Mouse (Mus musculus): Measurements from ENCODE around the gene Fabp2.

GRCm38 (mm10) chr3:122876870-122877269 lies 18.0 kb upstream of the Fabp2 start:
- no peak for TF ChIP-seq CTCF (IDR thresholded peaks at IDR 0.05; ENCODE audit: insufficient read depth, low read depth, low read length)
- no peak for TF ChIP-seq POLR2A (IDR thresholded peaks at IDR 0.05; ENCODE audit: insufficient read depth, low read depth, low read length)

Data from olfactory bulb, adult 2 months (tissue).